ENCODE assay signal across 12 mouse cellular contexts in genomic region chr7:99287287-99287686, GRCm38 (mm10). TPM values are rescaled to one million over a fixed set of nuclear protein-coding genes. Genes with fewer than 3 reads are reported as not detected.
DNase-seq lines count a peak whose midpoint lies in the region; ATAC-seq and TF ChIP-seq lines count a peak whose summit lies in the region.
"Had no signal": no experiment of that assay in that cellular context is flagged by ENCODE, and none has a peak within 500 bp of the region (broad histone marks: within the 10 kb centered on the region; RNA-seq: fewer than 3 reads in every experiment).

No protein-coding gene starts in this region.

- 38% methylated on average over 3 of the region's 3 CpGs for WGBS in kidney, embryonic 16.5 days
- 9% methylated on average over 3 of the region's 3 CpGs for WGBS in hindbrain, postnatal 0 days
- 18% methylated on average over 3 of the region's 3 CpGs for WGBS in midbrain, embryonic 13.5 days

- peaks cover 2% of the 10 kb centered on the region; the same call in 1 of the 2 replicates for H3K9me3 ChIP-seq in kidney, embryonic 16.5 days (ENCODE audit: low read length)
- no peaks in the 10 kb centered on the region for H3K9me3 ChIP-seq in hindbrain, postnatal 0 days (ENCODE audit: low read length)
- 0 out of 2 replicates have a peak, but pooled peaks cover 4% of the 10 kb centered on the region for H3K9me3 ChIP-seq in midbrain, embryonic 13.5 days

- H3K9ac ChIP-seq in kidney, embryonic 16.5 days (replicated peaks; ENCODE audit: low read length) = no peak overlapping the region
- no peak overlapping the region for H3K9ac ChIP-seq in hindbrain, postnatal 0 days (replicated peaks; ENCODE audit: low read length)
- no peak overlapping the region for H3K9ac ChIP-seq in midbrain, embryonic 13.5 days (replicated peaks)
- H3K9ac ChIP-seq: limb, embryonic 12.5 days had no signal

- peaks cover 5% of the 10 kb centered on the region for H3K4me1 ChIP-seq in kidney, embryonic 16.5 days (ENCODE audit: insufficient read depth, low read length)
- H3K4me1 ChIP-seq in hindbrain, postnatal 0 days (ENCODE audit: insufficient read depth, low read length) = peaks cover 22% of the 10 kb centered on the region; the same call in 1 of the 2 replicates
- H3K4me1 ChIP-seq in midbrain, embryonic 13.5 days (replicated peaks) = peaks cover 39% of the 10 kb centered on the region

- no peak overlapping the region for H3K27ac ChIP-seq in kidney, embryonic 16.5 days (ENCODE audit: low read length)
- H3K27ac ChIP-seq in hindbrain, postnatal 0 days = peak overlapping the region; percentile 64; the same call in 1 of the 2 replicates
- peak overlapping the region; percentile 77 for H3K27ac ChIP-seq in midbrain, embryonic 13.5 days
- H3K27ac ChIP-seq: limb, embryonic 12.5 days had no signal

- TF ChIP-seq CTCF in hindbrain, postnatal 0 days (IDR thresholded peaks at IDR 0.05; ENCODE audit: low read depth) = no peak

- DNase-seq in kidney, postnatal 4 days = no peak
- DNase-seq in hindbrain, postnatal 0 days (ENCODE audit: low spot score) = peak; percentile 92
- peak; percentile 76 for DNase-seq in right cerebral cortex, postnatal 4 days
- DNase-seq in lung, postnatal 4 days = no peak
- DNase-seq in thymus, postnatal 14 days = no peak
- no peak for DNase-seq in adrenal gland, adult 2 months
- DNase-seq: cerebellum, adult 11 months; heart, postnatal 14 days had no signal

- no peaks in the 10 kb centered on the region for H3K27me3 ChIP-seq in kidney, embryonic 16.5 days (ENCODE audit: insufficient read depth, low read length)
- no peaks in the 10 kb centered on the region for H3K27me3 ChIP-seq in hindbrain, postnatal 0 days (ENCODE audit: insufficient read depth, low read length)
- H3K27me3 ChIP-seq in midbrain, embryonic 13.5 days = 0 out of 2 replicates have a peak, but pooled peaks cover under 1% of the 10 kb centered on the region
- H3K27me3 ChIP-seq: limb, embryonic 12.5 days had no signal

- ATAC-seq in kidney, embryonic 16.5 days (ENCODE audit: low FRiP score, low TSS enrichment) = peak; percentile 65; the same call in 1 of the 2 replicates
- peak; percentile 95 for ATAC-seq in hindbrain, postnatal 0 days
- ATAC-seq in midbrain, embryonic 13.5 days = peak; percentile 96

- H3K4me2 ChIP-seq in kidney, embryonic 16.5 days (replicated peaks; ENCODE audit: low read depth, low read length) = no peak overlapping the region
- H3K4me2 ChIP-seq in hindbrain, postnatal 0 days (ENCODE audit: low read depth, low read length) = no peak overlapping the region
- H3K4me2 ChIP-seq in midbrain, embryonic 13.5 days (replicated peaks) = no peak overlapping the region
- H3K4me2 ChIP-seq: limb, embryonic 12.5 days had no signal

- no peaks in the 10 kb centered on the region for H3K36me3 ChIP-seq in kidney, embryonic 16.5 days (ENCODE audit: insufficient read depth, low read length)
- no peaks in the 10 kb centered on the region for H3K36me3 ChIP-seq in hindbrain, postnatal 0 days (ENCODE audit: insufficient read depth, low read length)
- peaks cover 24% of the 10 kb centered on the region for H3K36me3 ChIP-seq in midbrain, embryonic 13.5 days
- H3K36me3 ChIP-seq: limb, embryonic 12.5 days had no signal

- no peak overlapping the region for H3K4me3 ChIP-seq in kidney, embryonic 16.5 days (ENCODE audit: low read length)
- no peak overlapping the region for H3K4me3 ChIP-seq in hindbrain, postnatal 0 days (ENCODE audit: low read length)
- H3K4me3 ChIP-seq in midbrain, embryonic 13.5 days (replicated peaks) = no peak overlapping the region
- H3K4me3 ChIP-seq: limb, embryonic 12.5 days had no signal

RNA-seq across cellular contexts. Expression of gene Map6, which starts 20.0 kb away (rescaled TPM):
- polyA plus RNA-seq in kidney, embryonic 16.5 days (2015; fragmentation: Nextera tagmentation; extraction: Ambion mirVana) = 1.7 and 2.1 TPM in 2 replicates
- 292 and 327 TPM in 2 replicates for total RNA-seq in hindbrain, postnatal 0 days (2014; rRNA removed)
- polyA plus RNA-seq in hindbrain, postnatal 0 days (2015; fragmentation: Nextera tagmentation; extraction: Ambion mirVana) = 97.4 and 111 TPM in 2 replicates
- 102 and 106 TPM in 2 replicates for polyA plus RNA-seq in midbrain, embryonic 13.5 days (2015; fragmentation: Nextera tagmentation; extraction: Ambion mirVana)
- total RNA-seq in adrenal gland, adult 2 months (2021) = 10 to 100 TPM in 1 of 2 experiments, 1 to 10 TPM in 1; 7.5 to 10.2 TPM
- polyA plus RNA-seq in adrenal gland, adult 2 months (2012; rRNA removed) = 4.9 and 7.0 TPM in 2 replicates
- total RNA-seq: megakaryocyte-erythroid progenitor cell, adult 5-6 weeks had no signal

RNA-seq across cellular contexts. Expression of gene Mogat2, which starts 48.9 kb away (rescaled TPM):
- 12.2 and 14.9 TPM in 2 replicates for polyA plus RNA-seq in kidney, embryonic 16.5 days (2015; fragmentation: Nextera tagmentation; extraction: Ambion mirVana)
- 1.2 TPM in 1 of 2 replicates, not detected in the other for total RNA-seq in hindbrain, postnatal 0 days (2014; rRNA removed)
- 0.29 TPM in 2 replicates for polyA plus RNA-seq in hindbrain, postnatal 0 days (2015; fragmentation: Nextera tagmentation; extraction: Ambion mirVana)
- polyA plus RNA-seq in midbrain, embryonic 13.5 days (2015; fragmentation: Nextera tagmentation; extraction: Ambion mirVana) = 2.2 and 3.0 TPM in 2 replicates
- under 1 TPM in 1 of 2 experiments, not detected in 1; 0.37 TPM for total RNA-seq in adrenal gland, adult 2 months (2021)
- polyA plus RNA-seq in adrenal gland, adult 2 months (2012; rRNA removed) = 1.6 and 4.0 TPM in 2 replicates
- total RNA-seq: heart, postnatal 14 days; megakaryocyte-erythroid progenitor cell, adult 5-6 weeks had no signal

Comparison
In these comparisons a context has a peak if more than half of its experiments do, and no peak if none do; other contexts are left out.
1. DNase-seq: peak in hindbrain, postnatal 0 days (single experiment) and right cerebral cortex, postnatal 4 days (single experiment); none in kidney, postnatal 4 days (0 of 2), lung, postnatal 4 days (0 of 2), thymus, postnatal 14 days (single experiment) and adrenal gland, adult 2 months (single experiment).
2. RNA of gene Map6, which starts 20.0 kb away (polyA plus RNA-seq): 97.4 to 111 TPM in hindbrain, postnatal 0 days and 102 to 106 TPM in midbrain, embryonic 13.5 days; 4.9 to 7.0 TPM in adrenal gland, adult 2 months and 1.7 to 2.1 TPM in kidney, embryonic 16.5 days; every median in the first group is over 10 times any median in the second.
3. Peak in every context shown above with its lines, with median percentiles within 50 percentile points of each other: ATAC-seq.